Mouse (Mus musculus) bone marrow macrophage, adult 2 months (primary cell): ENCODE results near the gene Dars2.

Experiments used
- CTCF ChIP-seq: IDR thresholded peaks from 2 replicates; pipeline ENCODE4 v1.5.1; 2012; ENCODE audit warnings: low read depth, mild to moderate bottlenecking, low read length, moderate library complexity
- POLR2A ChIP-seq: IDR thresholded peaks from 2 replicates; pipeline ENCODE4 v1.6.1; 2012; ENCODE audit warnings: mild to moderate bottlenecking, low read depth, low read length, borderline replicate concordance

GRCm38 (mm10) chr1:161040855-161041254 lies 29.6 kb downstream of the Dars2 start:
- TF ChIP-seq CTCF (no peak), POLR2A (no peak)
